Mouse (Mus musculus): ENCODE results near the gene Srrt. TPM values are rescaled to one million over a fixed set of nuclear protein-coding genes. Genes with fewer than 3 reads are reported as not detected.

Srrt gene
- polyA plus RNA-seq, 2 experiments: 50.2 to 93.4 TPM

DNA sequence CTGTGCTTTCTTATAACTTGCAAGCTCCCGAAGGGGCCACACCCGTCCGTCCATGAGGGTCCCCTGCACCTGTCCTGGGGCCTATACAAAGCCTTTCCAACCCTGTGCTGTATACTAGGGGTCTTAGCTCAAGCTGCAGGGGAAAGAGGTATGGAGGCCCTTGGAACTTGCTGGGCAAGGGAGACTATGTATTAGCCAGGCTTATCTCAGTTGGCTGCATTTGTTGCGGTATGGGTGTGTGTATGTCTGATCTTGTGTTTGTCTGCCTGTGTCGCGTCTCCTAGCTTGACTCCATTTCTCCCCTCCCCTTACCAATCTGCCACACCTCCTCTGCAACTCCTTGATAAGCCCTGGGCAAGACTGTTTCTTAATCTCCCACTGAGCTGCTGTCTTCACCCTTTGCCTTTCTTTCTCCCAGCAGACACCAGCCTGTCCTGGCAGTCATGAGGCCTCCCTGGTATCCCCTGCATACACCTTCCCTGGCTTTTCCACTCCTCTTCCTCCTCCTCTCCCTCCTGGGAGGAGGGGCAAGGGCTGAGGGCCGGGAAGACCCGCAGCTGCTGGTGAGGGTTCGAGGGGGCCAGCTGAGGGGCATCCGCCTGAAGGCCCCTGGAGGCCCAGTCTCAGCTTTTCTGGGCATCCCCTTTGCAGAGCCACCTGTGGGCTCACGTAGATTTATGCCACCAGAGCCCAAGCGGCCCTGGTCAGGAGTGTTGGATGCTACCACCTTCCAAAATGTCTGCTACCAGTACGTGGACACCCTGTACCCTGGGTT, 17.7 kb downstream of the Srrt start:
- WGBS (ENCODE audit: insufficient replicate concordance): 13% methylated on average over 13 of the region's 13 CpGs
- Histone ChIP-seq H3K27ac (peak overlapping the region; percentile 99), H3K9ac (replicated peaks) (peak overlapping the region; percentile 92), H3K27me3 (ENCODE audit: control insufficient read depth, insufficient read depth, low read length) (no peaks in the 10 kb centered on the region; the same call in 1 of the 2 replicates), H3K4me3 (ENCODE audit: insufficient read depth in 1 of 2, low read depth in 2 of 2, low read length in 2 of 2) (peak overlapping the region; percentile 82 to 91), H3K4me2 (ENCODE audit: low read depth) (peak overlapping the region; percentile 100), H3K36me3 (replicated peaks; ENCODE audit: control insufficient read depth, insufficient read depth, low read depth) (no peaks in the 10 kb centered on the region), H3K9me3 (ENCODE audit: control insufficient read depth, low read length) (no peaks in the 10 kb centered on the region), H3K4me1 (replicated peaks; ENCODE audit: control insufficient read depth in 2 of 2, insufficient read depth in 2 of 2, low read length in 1 of 2) (peaks cover 28 to 42% of the 10 kb centered on the region in 2 experiments)
- peak; percentile 78 for ATAC-seq (ENCODE audit: insufficient read depth)
- TF ChIP-seq EP300 (IDR thresholded peaks at IDR 0.05; ENCODE audit: low read depth) (peak; percentile 95), CTCF (IDR thresholded peaks at IDR 0.05; ENCODE audit: low read depth) (no peak)
- DNase-seq (ENCODE audit: low read depth in 3 of 3, low spot score in 3 of 3): peak; percentile 95 to 97 (median 96)

DNA sequence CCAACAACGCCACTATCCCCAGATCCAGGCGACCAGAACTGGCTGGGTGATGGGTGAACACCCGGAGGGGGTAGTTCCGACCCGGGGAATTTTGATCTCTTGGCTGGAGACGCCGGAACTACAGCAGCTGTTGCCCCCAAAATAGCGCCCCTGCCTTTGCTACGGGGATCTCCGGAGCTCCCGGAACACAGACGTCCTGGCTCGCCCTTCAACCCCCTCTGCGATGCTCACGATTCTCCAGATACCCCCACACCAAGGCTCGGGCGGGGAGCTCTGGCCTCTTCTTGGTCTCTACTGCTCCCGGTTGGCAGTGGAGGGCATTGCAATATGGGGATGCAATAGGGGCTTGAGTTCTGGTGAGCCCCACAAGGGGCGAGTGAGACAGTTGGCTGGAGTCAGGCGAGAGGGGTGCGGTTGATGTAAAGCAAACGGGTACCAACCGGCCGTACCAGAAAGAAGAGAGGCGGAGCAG, 18.4 kb downstream of the Srrt start:
- peak in 1 of 3 experiments; percentile 51 for DNase-seq (ENCODE audit: low read depth in 3 of 3, low spot score in 3 of 3)
- Histone ChIP-seq H3K4me2 (ENCODE audit: low read depth) (peak overlapping the region; percentile 100), H3K4me1 (replicated peaks; ENCODE audit: control insufficient read depth in 2 of 2, insufficient read depth in 2 of 2, low read length in 1 of 2) (peaks cover 28 to 42% of the 10 kb centered on the region in 2 experiments), H3K4me3 (ENCODE audit: insufficient read depth in 1 of 2, low read depth in 2 of 2, low read length in 2 of 2) (peak overlapping the region; percentile 82 to 91), H3K9me3 (ENCODE audit: control insufficient read depth, low read length) (no peaks in the 10 kb centered on the region), H3K27ac (peak overlapping the region; percentile 99), H3K36me3 (replicated peaks; ENCODE audit: control insufficient read depth, insufficient read depth, low read depth) (no peaks in the 10 kb centered on the region), H3K27me3 (ENCODE audit: control insufficient read depth, insufficient read depth, low read length) (no peaks in the 10 kb centered on the region; the same call in 1 of the 2 replicates), H3K9ac (replicated peaks) (peak overlapping the region; percentile 87)
- 1% methylated on average over 25 of the region's 25 CpGs for WGBS (ENCODE audit: insufficient replicate concordance)
- peak; percentile 47 for ATAC-seq (ENCODE audit: insufficient read depth)
- TF ChIP-seq CTCF (IDR thresholded peaks at IDR 0.05; ENCODE audit: low read depth) (peak; percentile 68), EP300 (IDR thresholded peaks at IDR 0.05; ENCODE audit: low read depth) (no peak)

DNA sequence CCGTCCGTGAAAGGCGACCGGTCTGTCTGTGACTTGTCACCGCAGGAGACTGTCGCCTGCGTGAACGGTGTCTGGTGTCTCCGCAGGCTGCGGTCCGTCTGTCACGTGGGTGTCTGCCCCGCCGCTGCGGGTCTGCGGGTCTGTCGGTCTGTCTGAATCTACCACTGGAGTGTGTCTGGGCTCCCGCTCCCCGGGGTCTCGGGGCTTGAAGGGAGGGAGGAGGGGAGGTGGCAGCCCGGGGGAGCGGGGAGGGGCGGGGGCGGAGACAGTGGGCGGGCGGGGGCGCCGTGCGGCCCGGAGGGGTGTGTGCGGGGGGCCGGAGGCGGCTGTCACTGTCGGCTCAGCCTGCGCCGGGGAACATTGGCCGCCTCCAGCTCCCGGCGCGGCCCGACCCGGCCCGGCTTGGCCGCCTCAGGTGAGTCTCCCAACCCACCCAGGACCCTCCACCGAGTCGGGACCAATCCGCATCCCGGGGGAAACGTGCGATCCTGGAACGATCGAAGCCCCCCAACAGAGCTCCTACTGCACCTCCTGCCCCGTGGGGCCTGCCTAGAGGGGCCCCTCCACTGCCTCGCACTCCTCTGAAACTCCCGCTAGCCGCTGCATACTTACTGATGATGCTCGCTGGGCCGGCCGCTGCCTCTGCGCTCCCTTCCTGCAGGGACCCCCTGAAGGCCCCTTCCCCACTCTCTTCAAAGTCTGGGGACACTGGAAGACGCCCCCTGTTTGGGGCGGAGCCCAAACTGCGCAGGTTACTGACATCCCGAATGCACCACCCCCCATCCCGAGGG, 19.3 kb downstream of the Srrt start:
- ATAC-seq (ENCODE audit: insufficient read depth) (no peak), DNase-seq (ENCODE audit: low read depth in 3 of 3, low spot score in 3 of 3) (no peak)
- H3K36me3 ChIP-seq (replicated peaks; ENCODE audit: control insufficient read depth, insufficient read depth, low read depth): no peaks in the 10 kb centered on the region
- no peaks in the 10 kb centered on the region; the same call in 1 of the 2 replicates for H3K27me3 ChIP-seq (ENCODE audit: control insufficient read depth, insufficient read depth, low read length)
- H3K4me3 ChIP-seq (ENCODE audit: insufficient read depth in 1 of 2, low read depth in 2 of 2, low read length in 2 of 2): peak overlapping the region; percentile 82 to 91
- peak overlapping the region; percentile 87 for H3K9ac ChIP-seq (replicated peaks)
- WGBS (ENCODE audit: insufficient replicate concordance): under 1% methylated on average over 56 of the region's 65 CpGs
- H3K4me2 ChIP-seq (ENCODE audit: low read depth): peak overlapping the region; percentile 100
- TF ChIP-seq CTCF (IDR thresholded peaks at IDR 0.05; ENCODE audit: low read depth) (no peak), EP300 (IDR thresholded peaks at IDR 0.05; ENCODE audit: low read depth) (no peak)
- H3K9me3 ChIP-seq (ENCODE audit: control insufficient read depth, low read length): no peaks in the 10 kb centered on the region
- peaks cover 28 to 41% of the 10 kb centered on the region in 2 experiments for H3K4me1 ChIP-seq (replicated peaks; ENCODE audit: control insufficient read depth in 2 of 2, insufficient read depth in 2 of 2, low read length in 1 of 2)
- peak overlapping the region; percentile 99 for H3K27ac ChIP-seq

DNA sequence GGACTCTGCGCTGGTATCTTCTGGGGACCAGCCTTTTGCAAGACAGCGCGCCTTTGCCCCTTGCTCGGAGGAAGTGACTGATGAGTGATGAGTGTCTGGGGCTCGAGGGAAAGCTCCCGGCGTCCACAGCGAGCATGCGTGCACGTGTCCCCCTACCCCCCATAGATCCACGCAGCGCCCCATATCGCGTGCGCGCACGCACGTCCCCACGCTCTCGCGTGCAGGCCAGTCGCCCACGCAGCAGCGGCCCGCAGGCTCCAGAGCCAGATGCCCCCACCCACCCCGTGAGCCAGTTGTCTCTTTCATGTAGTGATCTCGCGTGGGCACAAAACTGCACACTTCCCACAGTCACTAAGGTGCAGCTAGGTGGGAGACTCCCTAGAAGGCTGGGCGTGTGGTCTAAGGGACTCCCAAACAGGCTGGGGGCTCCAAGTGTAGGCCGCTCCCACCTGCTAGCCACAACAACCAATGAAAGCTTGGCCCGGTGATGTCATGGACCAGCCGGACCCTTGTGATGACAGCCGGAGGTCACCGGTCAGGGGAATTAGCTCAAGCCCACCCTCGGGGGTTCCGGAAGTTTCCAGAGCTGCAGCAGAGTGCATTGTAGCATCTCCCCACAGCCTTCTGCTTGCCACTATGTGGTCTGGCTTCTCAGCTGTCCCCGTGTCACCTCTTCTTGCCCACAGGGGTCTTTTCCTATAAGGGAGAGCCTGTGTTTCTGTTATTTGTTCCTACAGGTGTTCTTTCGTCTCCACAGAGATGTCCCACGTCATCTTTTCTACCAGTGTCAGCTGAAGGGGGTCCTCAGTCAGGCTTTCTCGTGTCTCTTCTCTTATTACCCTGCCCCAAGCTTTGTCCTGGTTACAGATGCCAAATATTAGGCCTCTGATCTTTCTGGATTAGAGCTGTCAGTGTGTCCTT, 20.2 kb downstream of the Srrt start, which contains the start of gene Ache:
Gene Ache (plus strand): TSS at position 488 of the 921 bp plus-strand sequence.
- 2% methylated on average over 39 of the region's 40 CpGs for WGBS (ENCODE audit: insufficient replicate concordance)
- H3K4me3 ChIP-seq (ENCODE audit: insufficient read depth in 1 of 2, low read depth in 2 of 2, low read length in 2 of 2): peak within 1 kb of the TSS; percentile 82 to 91
- ATAC-seq (ENCODE audit: insufficient read depth) (no peak), DNase-seq (ENCODE audit: low read depth in 3 of 3, low spot score in 3 of 3) (no peak)
- H3K27ac ChIP-seq: peak within 1 kb of the TSS; percentile 99
- H3K4me2 ChIP-seq (ENCODE audit: low read depth): peak within 1 kb of the TSS; percentile 100
- no peaks in the 10 kb centered on the region; the same call in 1 of the 2 replicates for H3K27me3 ChIP-seq (ENCODE audit: control insufficient read depth, insufficient read depth, low read length)
- no peaks in the 10 kb centered on the region for H3K36me3 ChIP-seq (replicated peaks; ENCODE audit: control insufficient read depth, insufficient read depth, low read depth)
- H3K9me3 ChIP-seq (ENCODE audit: control insufficient read depth, low read length): no peaks in the 10 kb centered on the region
- TF ChIP-seq CTCF (IDR thresholded peaks at IDR 0.05; ENCODE audit: low read depth): no peak
- TF ChIP-seq EP300 (IDR thresholded peaks at IDR 0.05; ENCODE audit: low read depth): no peak
- peak within 1 kb of the TSS; percentile 87 for H3K9ac ChIP-seq (replicated peaks)
- peaks cover 21 to 33% of the 10 kb centered on the region in 2 experiments for H3K4me1 ChIP-seq (replicated peaks; ENCODE audit: control insufficient read depth in 2 of 2, insufficient read depth in 2 of 2, low read length in 1 of 2)
